Mouse (Mus musculus): Measurements from ENCODE around the gene Cnnm2.

GRCm38 (mm10) chr19:46828961-46829360, 67.6 kb downstream of the Cnnm2 start:
- no peak for TF ChIP-seq CTCF (IDR thresholded peaks at IDR 0.05; ENCODE audit: insufficient read depth, low read length)
- TF ChIP-seq POLR2A (IDR thresholded peaks at IDR 0.05; ENCODE audit: borderline replicate concordance, extremely low read depth, low read depth, low read length): no peak
